Mouse (Mus musculus): Measurements from ENCODE around the gene Ccdc183.

DNA sequence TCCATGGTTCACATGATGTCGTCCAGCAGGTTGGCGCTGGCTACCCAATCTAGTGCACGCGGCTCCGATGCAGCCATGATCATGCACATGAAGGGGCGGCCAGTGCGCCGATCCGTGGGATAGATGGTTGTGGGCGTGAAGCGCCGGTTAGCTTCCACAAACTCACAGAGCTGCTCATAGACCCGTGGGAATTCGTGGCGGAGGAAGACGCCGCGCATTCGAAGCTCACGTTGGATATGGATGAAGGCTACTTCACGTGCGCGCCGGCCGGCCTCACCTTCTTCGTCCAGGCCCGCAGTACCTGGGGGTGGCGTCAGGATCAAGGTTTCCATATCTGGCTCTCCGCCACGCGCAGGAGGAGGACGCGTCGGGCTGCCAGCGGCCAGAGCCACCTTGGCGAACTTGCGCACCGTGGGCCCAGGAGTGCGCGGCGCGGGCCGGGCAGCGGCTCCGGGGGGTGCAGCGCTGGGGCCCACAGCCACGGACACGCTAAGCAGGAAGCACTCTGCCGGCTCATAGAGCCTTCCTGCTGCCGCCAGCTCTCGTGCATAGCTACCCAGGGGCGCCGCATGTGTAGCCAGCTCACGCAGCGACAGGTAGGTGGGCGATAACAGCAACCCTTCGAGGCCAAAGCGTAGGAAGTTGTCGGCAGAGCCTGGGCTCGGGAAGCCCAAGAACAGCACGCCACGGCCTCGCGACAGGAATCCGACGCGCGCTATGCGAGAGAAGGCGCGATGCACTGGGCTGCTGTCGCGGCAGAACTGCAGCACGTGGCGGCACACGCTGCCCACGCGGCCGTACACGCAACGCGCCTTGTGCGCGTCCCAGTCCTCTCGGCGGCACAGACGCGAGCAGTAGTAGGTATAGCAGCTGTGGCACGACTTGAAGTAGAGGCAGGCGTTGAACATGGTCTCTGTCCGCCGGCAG is 40.2 kb downstream of the Ccdc183 start:
- TF ChIP-seq CTCF (conservative IDR thresholded peaks at IDR 0.05; ENCODE audit: low read length) (no peak), NANOG (IDR thresholded peaks at IDR 0.05; ENCODE audit: borderline replicate concordance, low read length) (no peak), POU5F1 (IDR thresholded peaks at IDR 0.05; ENCODE audit: borderline replicate concordance, low read length) (no peak)
